Mouse (Mus musculus): ENCODE measurements around the gene Prune2.

- TF ChIP-seq CTCF (IDR thresholded peaks at IDR 0.05; ENCODE audit: control insufficient read depth, insufficient read depth, low read length) (no peak), POLR2A (IDR thresholded peaks at IDR 0.05; ENCODE audit: borderline replicate concordance, control insufficient read depth, low read depth, low read length) (no peak)
Observed at GRCm38 (mm10) chr19:17130544-17130943, 174.6 kb downstream of the Prune2 start.

All from bone marrow, adult 2 months (tissue).